ENCODE assay signal across 21 mouse cellular contexts in the genomic region with DNA sequence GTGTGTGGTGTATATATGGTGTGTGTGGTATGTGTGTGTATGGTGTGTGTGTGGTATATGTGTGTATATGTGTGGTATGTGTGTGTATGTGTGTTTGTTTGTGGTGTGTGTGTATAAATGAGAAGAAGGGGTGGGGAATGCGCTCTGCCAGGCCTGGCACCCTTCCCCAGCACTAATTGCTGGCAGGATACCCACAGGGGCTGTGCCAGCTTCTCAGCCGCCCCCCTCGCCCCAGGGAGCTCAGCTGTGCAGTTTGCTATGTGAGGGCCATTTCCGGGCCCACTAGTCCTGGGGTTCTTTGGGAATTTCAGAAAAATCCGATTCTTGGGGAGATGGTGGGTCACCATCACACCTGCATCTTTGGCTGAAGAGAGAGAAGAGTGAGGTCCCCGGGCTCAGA. TPM values are rescaled to one million over a fixed set of nuclear protein-coding genes. Genes with fewer than 3 reads are reported as not detected.
A peak's percentile ranks its signal among the peaks of the same experiment; 100 is the strongest.
DNase-seq lines count a peak whose midpoint lies in the region; ATAC-seq lines count a peak whose summit lies in the region.
"Had no signal": no experiment of that assay in that cellular context is flagged by ENCODE, and none has a peak within 500 bp of the region (broad histone marks: within the 10 kb centered on the region; RNA-seq: fewer than 3 reads in every experiment).

No protein-coding gene starts in this region.

- 0 out of 2 replicates have a peak, but pooled peaks have one; percentile 57 for ATAC-seq in forebrain, embryonic 15.5 days (replicated peaks)
- no peak for ATAC-seq in forebrain, embryonic 12.5 days (ENCODE audit: low FRiP score)
- peak; percentile 21; the same call in 1 of the 2 replicates for ATAC-seq in hindbrain, embryonic 15.5 days (ENCODE audit: low FRiP score, low read depth)
- no peak for ATAC-seq in megakaryocyte progenitor cell, adult 5-6 weeks (replicated peaks; ENCODE audit: poor library complexity)
- ATAC-seq: activated CD4-positive, CD25-positive, alpha-beta regulatory T cell, adult 4 months; Patski had no signal

- WGBS in forebrain, embryonic 15.5 days, result 41% methylated on average over 6 of the region's 6 CpGs
- WGBS in forebrain, embryonic 12.5 days, result 87% methylated on average over 6 of the region's 6 CpGs
- 66% methylated on average over 6 of the region's 6 CpGs for WGBS in hindbrain, embryonic 15.5 days
- 85% methylated on average over 6 of the region's 6 CpGs for WGBS in hindbrain, embryonic 10.5 days

- H3K4me2 ChIP-seq in forebrain, embryonic 15.5 days (replicated peaks), result no peak overlapping the region
- H3K4me2 ChIP-seq in forebrain, embryonic 12.5 days, result no peak overlapping the region
- H3K4me2 ChIP-seq in hindbrain, embryonic 15.5 days, result no peak overlapping the region
- H3K4me2 ChIP-seq: embryonic facial prominence, embryonic 15.5 days; heart, embryonic 11.5 days had no signal

- H3K9me3 ChIP-seq in forebrain, embryonic 15.5 days, result no peaks in the 10 kb centered on the region
- no peaks in the 10 kb centered on the region for H3K9me3 ChIP-seq in forebrain, embryonic 12.5 days
- no peaks in the 10 kb centered on the region for H3K9me3 ChIP-seq in hindbrain, embryonic 15.5 days
- H3K9me3 ChIP-seq in hindbrain, embryonic 10.5 days, result no peaks in the 10 kb centered on the region
- H3K9me3 ChIP-seq: embryonic facial prominence, embryonic 15.5 days; midbrain, embryonic 10.5 days had no signal

- peaks cover 45% of the 10 kb centered on the region for H3K4me1 ChIP-seq in forebrain, embryonic 15.5 days
- peaks cover 60% of the 10 kb centered on the region for H3K4me1 ChIP-seq in forebrain, embryonic 12.5 days
- peaks cover 60% of the 10 kb centered on the region for H3K4me1 ChIP-seq in hindbrain, embryonic 15.5 days (replicated peaks)
- peaks cover 93% of the 10 kb centered on the region for H3K4me1 ChIP-seq in hindbrain, embryonic 10.5 days (replicated peaks)

- DNase-seq in hindbrain, embryonic 10.5 days (ENCODE audit: low spot score), result no peak
- peak; percentile 46 to 67 for DNase-seq in right cerebral cortex, postnatal 10 days (ENCODE audit: low spot score in 2 of 2)
- DNase-seq in right cerebral cortex, adult 18-20 months, result no peak
- DNase-seq: adrenal gland, postnatal 14 days; cerebellum, adult 2 months; gastrocnemius, postnatal 10 days; kidney, adult 2 months; kidney, postnatal 14 days; lung, adult 18-20 months; retina, postnatal 1 day; spleen, adult 18-20 months; thymus, adult 18-20 months had no signal

- H3K36me3 ChIP-seq in forebrain, embryonic 15.5 days, result no peaks in the 10 kb centered on the region
- H3K36me3 ChIP-seq in forebrain, embryonic 12.5 days (replicated peaks), result no peaks in the 10 kb centered on the region
- no peaks in the 10 kb centered on the region for H3K36me3 ChIP-seq in hindbrain, embryonic 15.5 days
- H3K36me3 ChIP-seq in hindbrain, embryonic 10.5 days, result peaks cover 2% of the 10 kb centered on the region
- H3K36me3 ChIP-seq: embryonic facial prominence, embryonic 15.5 days; midbrain, embryonic 10.5 days had no signal

- H3K27ac ChIP-seq in forebrain, embryonic 15.5 days (replicated peaks), result no peak overlapping the region
- H3K27ac ChIP-seq in forebrain, embryonic 12.5 days, result no peak overlapping the region
- H3K27ac ChIP-seq in hindbrain, embryonic 15.5 days (replicated peaks), result no peak overlapping the region
- no peak overlapping the region for H3K27ac ChIP-seq in hindbrain, embryonic 10.5 days
- H3K27ac ChIP-seq: embryonic facial prominence, embryonic 15.5 days; midbrain, embryonic 10.5 days had no signal

- H3K9ac ChIP-seq in forebrain, embryonic 15.5 days (replicated peaks), result no peak overlapping the region
- H3K9ac ChIP-seq in forebrain, embryonic 12.5 days, result no peak overlapping the region
- H3K9ac ChIP-seq in hindbrain, embryonic 15.5 days, result no peak overlapping the region
- H3K9ac ChIP-seq: embryonic facial prominence, embryonic 15.5 days had no signal

- H3K4me3 ChIP-seq in forebrain, embryonic 15.5 days, result no peak overlapping the region
- no peak overlapping the region for H3K4me3 ChIP-seq in forebrain, embryonic 12.5 days (replicated peaks)
- no peak overlapping the region for H3K4me3 ChIP-seq in hindbrain, embryonic 15.5 days
- H3K4me3 ChIP-seq in hindbrain, embryonic 10.5 days, result no peak overlapping the region
- H3K4me3 ChIP-seq: embryonic facial prominence, embryonic 15.5 days; midbrain, embryonic 10.5 days had no signal

- peaks cover 61% of the 10 kb centered on the region for H3K27me3 ChIP-seq in forebrain, embryonic 15.5 days
- peaks cover 88% of the 10 kb centered on the region for H3K27me3 ChIP-seq in forebrain, embryonic 12.5 days
- peaks cover 57% of the 10 kb centered on the region for H3K27me3 ChIP-seq in hindbrain, embryonic 15.5 days
- H3K27me3 ChIP-seq in hindbrain, embryonic 10.5 days (ENCODE audit: insufficient read depth, poor library complexity, severe bottlenecking), result peaks cover 99% of the 10 kb centered on the region
- H3K27me3 ChIP-seq: Patski had no signal

RNA-seq across cellular contexts. Expression of a gene that starts 9.0 kb away (rescaled TPM):
- 0.68 and 1.1 TPM in 2 replicates for polyA plus RNA-seq in forebrain, embryonic 15.5 days (2015; fragmentation: Nextera tagmentation; extraction: Ambion mirVana)
- 2.8 and 3.1 TPM in 2 replicates for polyA plus RNA-seq in forebrain, embryonic 12.5 days (2016; fragmentation: Nextera tagmentation; extraction: Ambion mirVana)
- 4.6 and 6.7 TPM in 2 replicates for polyA plus RNA-seq in hindbrain, embryonic 15.5 days (2015; fragmentation: Nextera tagmentation; extraction: Ambion mirVana)
- 13.8 and 14.4 TPM in 2 replicates for polyA plus RNA-seq in hindbrain, embryonic 10.5 days (2016; fragmentation: Nextera tagmentation; extraction: Ambion mirVana)
- total RNA-seq in megakaryocyte progenitor cell, adult 5-6 weeks (2015), result 4.7 and 5.5 TPM in 2 replicates
- total RNA-seq in megakaryocyte progenitor cell, adult 5-6 weeks (2017), result 2.4 and 3.5 TPM in 2 replicates

Comparison
In these comparisons a context has a peak if more than half of its experiments do, and no peak if none do; other contexts are left out.
1. ATAC-seq: peak in forebrain, embryonic 15.5 days (single experiment) and hindbrain, embryonic 15.5 days (single experiment); none in forebrain, embryonic 12.5 days (single experiment) and megakaryocyte progenitor cell, adult 5-6 weeks (single experiment).
2. DNase-seq: peak in right cerebral cortex, postnatal 10 days (2 of 2); none in hindbrain, embryonic 10.5 days (single experiment) and right cerebral cortex, adult 18-20 months (single experiment).